Mouse (Mus musculus) left cerebral cortex, postnatal 14 days (tissue): ENCODE data around the gene Nrm. TPM values are rescaled to one million over a fixed set of nuclear protein-coding genes. Genes with fewer than 3 reads are reported as not detected.
A peak's percentile ranks its signal among the peaks of the same experiment; 100 is the strongest.

Experiments
- DNase-seq, 2 experiments: peaks; one replicate each; pipeline ENCODE4 v3.0.0; 2021 to 2022; ENCODE audit warnings: low spot score in 2 of 2, mixed read lengths in 1 of 2
- intact Hi-C: fragments of 180-260 bp; cut with DNase I; formaldehyde crosslinking; loops from one replicate; pipeline ENCODE4 v1.15.1; 2025
- long read RNA-seq, 2 experiments: library from polyadenylated mRNA; stranded (forward); transcript quantifications; one replicate each; pipeline ENCODE4 v2.0.0; 2021
- total RNA-seq, 2 experiments: library from RNA; stranded (reverse); gene quantifications; 2 replicates each; pipeline ENCODE4 v1.2.3; 2021

Nrm gene
- total RNA-seq, result 1 to 10 TPM; 5.1 TPM
- long read RNA-seq, experiment 1, transcript Nrm-201 (4 exons, 1,466 nt), result major isoform, 8 of 8 reads
- long read RNA-seq, experiment 1, partial matches to known transcripts, result 0 of 8 reads
- long read RNA-seq, experiment 1, other reads (novel, unspliced or antisense), result 0 of 8 reads
- long read RNA-seq, experiment 2, partial matches to known transcripts, result 0 of 5 reads
- long read RNA-seq, experiment 2, other reads (novel, unspliced or antisense), result 1 of 5 reads

DNA sequence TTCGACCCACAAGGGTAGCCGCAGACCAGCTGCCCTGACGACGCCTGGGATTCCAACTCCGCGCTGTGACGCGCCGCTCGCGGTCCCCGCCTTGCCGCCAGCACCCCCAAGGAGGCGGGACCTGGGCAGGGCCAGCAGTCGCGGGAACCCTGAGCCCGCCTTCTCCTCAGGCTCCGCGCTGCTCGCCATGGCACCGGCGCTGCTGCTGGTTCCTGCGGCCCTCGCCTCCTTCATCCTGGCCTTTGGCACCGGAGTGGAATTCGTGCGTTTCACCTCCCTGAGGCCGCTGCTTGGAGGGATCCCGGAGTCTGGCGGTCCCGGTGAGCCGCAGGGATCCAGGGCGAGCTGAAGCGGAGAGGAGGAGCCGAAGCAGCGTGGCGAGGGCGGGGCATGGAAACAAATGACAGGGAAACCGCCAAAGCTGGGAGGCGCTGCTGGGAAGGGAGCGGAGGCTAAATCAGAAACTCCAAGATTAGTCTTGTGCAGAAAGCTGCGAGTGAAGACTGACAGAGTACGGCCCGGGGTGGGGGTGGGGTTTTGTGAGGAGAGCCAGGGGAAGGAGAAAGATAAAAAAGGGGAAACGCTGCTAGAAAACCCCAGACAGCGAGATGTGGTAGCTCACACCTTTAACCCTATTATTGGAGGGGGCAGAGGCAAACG lies at the start of gene Nrm:
TSS of gene Nrm (plus strand) at position 121 of the 660 bp plus-strand sequence.
- peak; percentile 86 to 87 for DNase-seq
- intact Hi-C loops, result no loop called here

DNA sequence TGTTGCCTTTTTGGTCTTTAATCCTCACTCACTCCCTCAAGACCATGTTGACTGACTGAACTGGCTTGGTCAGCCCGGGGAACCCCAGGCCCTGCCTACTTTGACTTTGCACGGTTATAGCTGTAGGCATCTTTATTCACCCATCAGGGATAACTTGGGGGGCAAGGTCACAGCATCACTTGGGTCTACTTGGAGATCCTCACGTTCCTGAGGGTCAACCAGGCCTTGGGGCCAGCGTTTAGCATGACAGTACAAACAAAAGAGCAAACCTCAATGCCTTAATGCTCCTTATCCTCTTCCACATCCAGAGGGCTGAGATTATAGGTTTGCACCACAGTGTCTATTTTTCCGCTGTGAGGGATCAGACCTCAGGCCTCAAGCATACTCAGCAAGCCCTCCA lies 48.8 kb upstream of the Nrm start:
- no peak for DNase-seq
- intact Hi-C loops, result no loop called here

GRCm38 (mm10) chr17:35812736-35813135 lies 48.4 kb upstream of the Nrm start:
- DNase-seq, result no peak
- intact Hi-C loops, result no loop called here

- peak; percentile 67 to 75 for DNase-seq
- intact Hi-C loops, result no loop called here
Observed at GRCm38 (mm10) chr17:35813245-35813647, 47.9 kb upstream of the Nrm start.

GRCm38 (mm10) chr17:35813653-35814052 lies 47.5 kb upstream of the Nrm start:
- intact Hi-C loops, result no loop called here
- no peak for DNase-seq

DNA sequence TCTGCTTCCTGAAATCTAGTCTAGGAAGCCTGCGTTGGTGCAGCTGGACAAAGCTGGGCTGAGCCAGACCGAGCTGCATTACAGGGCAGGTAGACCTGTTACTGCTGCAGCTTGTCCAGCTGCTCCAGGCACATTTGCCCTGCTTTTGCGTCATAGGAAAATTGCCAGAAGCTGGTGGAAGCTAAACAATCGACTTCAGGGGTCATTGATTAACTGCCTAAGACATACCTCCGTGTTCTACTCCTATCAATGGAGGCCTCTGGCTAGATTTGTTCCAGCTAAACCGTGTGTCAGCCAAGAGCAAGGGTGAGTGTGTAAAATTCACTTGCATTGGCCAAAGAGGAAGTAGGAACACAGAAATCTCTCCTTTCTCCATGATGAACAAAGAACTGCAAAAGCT lies 46.4 kb upstream of the Nrm start:
- intact Hi-C loops, result no loop called here
- DNase-seq, result no peak

DNA sequence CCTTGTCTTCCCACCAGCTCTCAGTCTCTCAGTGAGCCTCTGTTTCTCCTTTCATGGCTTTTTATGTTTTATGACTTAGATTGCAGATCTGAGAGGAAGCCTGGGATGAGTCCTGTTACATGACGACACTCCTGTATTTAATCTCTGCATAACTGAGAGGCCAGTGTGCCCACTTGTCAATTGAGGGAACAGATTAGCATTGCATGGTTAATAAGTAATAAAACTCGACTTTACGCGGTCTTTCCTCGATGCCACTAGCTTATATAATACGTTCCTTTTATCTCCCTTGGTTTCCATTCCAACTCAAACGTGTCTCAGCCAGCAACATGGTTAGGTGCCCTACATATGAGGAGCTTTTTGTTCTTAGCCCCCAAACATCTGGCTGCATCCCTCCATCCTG lies 45.3 kb upstream of the Nrm start:
- intact Hi-C loops, result no loop called here
- DNase-seq, result no peak

- no peak for DNase-seq
- intact Hi-C loops, result no loop called here
Observed at GRCm38 (mm10) chr17:35816686-35817085, 44.4 kb upstream of the Nrm start.

DNA sequence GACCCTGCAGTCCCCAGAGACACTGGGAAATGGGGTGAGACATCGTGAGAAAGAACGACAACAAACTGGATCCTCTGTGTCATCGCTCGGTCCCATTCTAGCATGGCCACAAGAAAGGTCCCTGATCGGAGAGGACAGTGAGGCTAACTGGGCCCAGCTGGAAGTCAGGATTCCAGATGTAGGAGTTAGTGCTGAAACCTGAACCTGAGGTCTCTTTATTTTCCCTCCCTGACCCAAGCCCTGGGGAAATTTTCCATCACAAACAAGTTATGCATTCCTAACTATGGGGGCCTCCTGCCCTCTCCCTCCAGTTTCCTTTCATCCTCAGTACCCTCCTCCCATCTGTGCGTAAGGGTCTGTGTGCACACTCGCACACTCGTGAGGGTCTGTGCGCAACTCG lies 43.9 kb upstream of the Nrm start:
- intact Hi-C loops, result no loop called here
- DNase-seq, result no peak

DNA sequence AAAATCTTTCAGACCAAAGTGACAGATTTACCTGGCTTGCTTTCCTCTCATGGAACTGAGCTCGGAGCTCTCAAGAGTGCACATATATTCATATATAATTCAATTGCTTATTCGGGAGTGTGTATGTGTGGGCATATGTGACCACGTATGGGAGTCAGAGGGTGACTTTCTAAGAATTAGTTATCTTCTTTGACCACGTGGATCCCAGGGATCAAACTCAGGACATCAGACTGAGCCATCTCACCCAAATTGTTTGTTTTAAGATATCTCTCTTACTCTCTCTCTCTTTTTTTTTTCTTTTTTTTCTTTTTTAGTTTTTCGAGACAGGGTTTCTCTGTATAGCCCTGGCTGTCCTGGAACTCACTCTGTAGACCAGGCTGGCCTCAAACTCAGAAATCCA lies 41.0 kb upstream of the Nrm start:
- intact Hi-C loops, result loop anchor here (10.0 kb wide), 1 partner anchor 155 kb away; the partner anchor contains the start of gene Gnl1
- no peak for DNase-seq

DNA sequence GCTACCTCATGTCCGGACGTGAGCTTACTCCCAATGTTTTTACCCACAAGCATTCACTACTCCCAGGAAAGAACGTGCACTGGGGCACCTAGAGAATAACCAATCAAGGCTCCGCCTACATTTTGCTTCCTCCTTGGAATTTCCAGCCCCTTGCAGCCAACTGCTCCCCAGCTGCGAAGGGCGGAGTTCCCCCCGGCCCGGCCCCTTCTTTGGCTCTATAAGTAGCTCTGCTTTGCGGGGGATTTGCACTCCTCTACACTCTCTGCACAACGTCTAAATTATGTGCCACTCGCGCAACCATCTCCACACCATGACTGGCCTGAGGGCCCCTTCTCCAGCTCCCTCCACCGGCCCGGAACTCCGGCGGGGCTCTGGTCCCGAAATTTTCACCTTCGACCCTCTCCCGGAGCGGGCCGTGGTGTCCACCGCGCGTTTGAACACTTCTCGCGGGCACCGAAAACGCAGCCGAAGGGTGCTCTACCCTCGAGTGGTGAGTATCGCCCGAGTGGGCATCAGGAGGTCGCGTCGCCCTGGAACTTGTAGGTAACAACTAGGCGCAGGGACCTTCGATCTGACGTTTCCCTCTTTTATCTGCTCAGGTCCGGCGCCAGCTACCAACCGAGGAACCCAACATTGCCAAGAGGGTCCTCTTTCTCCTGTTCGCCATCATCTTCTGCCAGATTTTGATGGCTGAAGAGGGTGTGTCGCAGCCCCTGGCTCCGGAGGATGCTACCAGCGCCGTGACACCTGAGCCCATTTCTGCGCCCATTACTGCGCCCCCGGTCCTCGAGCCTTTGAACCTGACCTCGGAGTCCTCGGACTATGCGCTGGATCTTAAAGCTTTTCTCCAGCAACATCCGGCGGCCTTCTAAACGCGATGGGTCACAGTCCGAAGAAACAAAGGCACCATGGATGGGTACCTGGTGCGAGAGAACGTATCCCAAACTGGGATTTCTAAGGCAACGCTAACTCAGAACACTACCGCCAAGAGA lies 39.4 kb upstream of the Nrm start, which contains the start of gene Ier3:
TSS of gene Ier3 (plus strand) at position 246 of the 992 bp plus-strand sequence.
- peak; percentile 64 to 69 for DNase-seq
- intact Hi-C loops, result loop anchor here (10.0 kb wide), 1 partner anchor 153 kb away; the partner anchor contains the start of gene Gnl1

DNA sequence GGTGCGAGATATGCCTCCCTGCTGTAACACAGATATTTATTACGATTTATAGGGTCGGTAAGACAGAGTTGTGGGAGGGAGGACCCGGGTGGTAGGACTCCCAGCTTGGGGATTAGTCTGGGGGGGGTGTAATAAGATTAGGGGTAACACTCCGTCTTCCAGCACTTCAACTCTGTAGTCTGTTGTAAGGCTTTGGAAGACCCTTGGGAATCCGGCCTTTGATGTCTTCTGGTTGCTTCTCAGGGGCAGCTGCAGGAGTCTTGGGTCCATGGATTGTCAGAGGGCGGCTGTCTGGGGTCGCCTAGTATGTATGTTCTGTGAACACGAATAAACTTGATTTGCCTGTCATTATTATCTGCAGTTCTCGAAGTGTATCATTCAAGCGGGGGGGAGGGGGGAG lies 38.6 kb upstream of the Nrm start:
- intact Hi-C loops, result loop anchor here (10.0 kb wide), 1 partner anchor 152 kb away; the partner anchor contains the start of gene Gnl1
- DNase-seq, result no peak

GRCm38 (mm10) chr17:35822964-35823937 lies 37.9 kb upstream of the Nrm start, which contains the start of gene Flot1:
Gene Flot1, plus strand, starts transcription at chr17:35823230.
- DNase-seq, result peak; percentile 77 to 85
- intact Hi-C loops, result loop anchor here (10.0 kb wide), 1 partner anchor 152 kb away; the partner anchor contains the start of gene Gnl1

- intact Hi-C loops, result loop anchor here (2.0 to 10.0 kb wide), 2 partner anchors 86 to 150 kb away; partner anchors contain the start of gene Gnl1
- DNase-seq, result no peak
Observed at GRCm38 (mm10) chr17:35824402-35824801, 36.7 kb upstream of the Nrm start.

DNA sequence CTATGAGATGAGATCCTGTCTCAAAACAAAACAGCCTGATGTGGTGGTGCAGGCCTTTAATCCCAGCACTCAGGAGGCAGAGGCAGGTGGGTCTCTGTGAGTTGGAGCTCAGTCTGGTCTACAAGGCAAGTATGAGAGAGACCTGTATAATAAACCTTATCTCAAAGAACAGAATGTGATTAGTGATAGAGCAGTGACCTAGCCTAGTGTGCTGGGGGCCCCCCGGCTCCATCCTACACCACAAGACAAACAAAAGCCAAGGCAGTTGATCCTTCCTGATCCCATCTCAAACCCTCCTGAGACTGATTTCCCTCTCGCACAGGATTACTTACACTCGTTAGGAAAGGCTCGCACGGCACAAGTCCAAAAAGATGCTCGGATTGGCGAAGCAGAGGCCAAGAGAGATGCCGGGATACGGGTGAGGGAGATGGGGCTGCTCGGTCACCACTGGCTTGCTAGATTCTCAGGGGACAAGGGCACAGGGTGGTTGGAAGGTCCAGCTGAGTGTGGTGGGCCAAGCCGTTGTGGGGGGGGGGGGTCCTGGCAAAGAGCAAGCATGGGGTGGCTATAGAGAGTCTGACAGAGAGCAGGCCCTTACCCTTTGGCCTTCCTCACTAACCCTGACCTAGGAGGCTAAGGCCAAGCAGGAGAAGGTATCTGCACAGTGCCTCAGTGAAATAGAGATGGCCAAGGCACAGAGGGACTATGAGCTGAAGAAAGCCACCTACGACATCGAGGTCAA lies 35.8 kb upstream of the Nrm start:
- intact Hi-C loops, result loop anchor here (2.0 to 10.0 kb wide), 2 partner anchors 86 to 150 kb away; partner anchors contain the start of gene Gnl1
- no peak for DNase-seq

DNA sequence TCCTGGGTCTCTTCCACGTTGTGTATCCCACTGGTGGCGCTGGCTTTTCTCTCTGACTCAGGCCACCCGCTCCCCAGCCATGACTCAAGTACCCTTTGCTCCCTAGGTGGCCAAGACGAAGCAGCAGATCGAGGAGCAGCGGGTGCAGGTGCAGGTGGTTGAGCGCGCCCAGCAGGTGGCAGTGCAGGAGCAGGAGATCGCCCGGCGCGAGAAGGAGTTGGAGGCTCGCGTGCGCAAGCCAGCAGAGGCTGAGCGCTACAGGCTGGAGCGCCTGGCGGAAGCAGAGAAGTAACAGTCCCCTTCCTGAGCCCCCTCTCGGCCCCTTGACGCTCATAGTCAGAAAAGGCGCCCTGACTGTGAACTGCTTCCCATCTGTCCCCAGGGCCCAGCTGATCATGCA lies 31.4 kb upstream of the Nrm start:
- intact Hi-C loops, result loop anchor here (10.0 kb wide), 1 partner anchor 145 kb away; the partner anchor contains the start of gene Gnl1

DNA sequence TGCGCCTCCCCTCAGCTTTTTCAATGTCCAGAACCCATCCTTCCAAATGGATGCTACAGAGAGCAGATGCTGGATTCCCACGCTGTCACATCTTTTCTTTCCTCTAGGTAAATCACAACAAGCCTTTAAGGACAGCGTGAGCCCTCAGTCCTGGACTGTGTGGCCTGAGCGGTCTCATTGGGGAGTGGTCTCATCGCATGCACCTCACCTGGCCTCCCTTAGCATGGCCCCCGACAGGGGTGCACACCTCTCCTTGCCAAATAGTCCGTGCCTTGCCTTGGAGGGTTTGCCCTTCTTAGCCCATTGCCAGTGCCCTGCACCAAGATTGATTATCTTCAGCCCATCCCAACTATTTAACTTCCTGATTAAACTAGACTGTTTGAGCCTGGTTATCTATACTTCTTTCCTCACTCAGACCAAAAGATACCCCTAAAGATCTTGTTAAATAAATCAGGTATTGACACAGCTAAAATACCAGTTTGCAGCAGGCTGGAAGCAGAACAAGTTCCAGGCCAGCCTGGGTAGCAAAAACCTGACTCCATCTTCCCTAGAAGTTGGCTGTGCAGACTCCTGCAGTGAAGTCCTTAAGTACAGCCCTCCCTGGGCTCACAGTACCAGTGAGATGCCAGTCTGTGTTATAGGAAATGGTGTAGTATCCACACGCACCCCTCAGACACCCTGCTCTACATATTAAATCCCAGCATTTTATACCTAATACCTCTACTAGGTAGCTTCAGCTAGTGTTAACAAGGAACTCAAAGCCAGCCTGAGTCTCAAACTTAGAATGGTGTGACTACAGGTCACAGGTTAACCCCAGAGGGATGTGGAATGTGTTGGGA lies 28.5 kb upstream of the Nrm start:
- DNase-seq, result no peak
- intact Hi-C loops, result no loop called here

More for the DNA sequence above, 31.4 kb upstream of the Nrm start:
- peak; percentile 85 to 87 for DNase-seq
